Mouse (Mus musculus) limb, embryonic 12.5 days (tissue): ENCODE measurements around the gene Rpgrip1. TPM values are rescaled to one million over a fixed set of nuclear protein-coding genes. Genes with fewer than 3 reads are reported as not detected.
A peak's percentile ranks its signal among the peaks of the same experiment; 100 is the strongest.
"Not testable (repeated sequence)": the region's sequence is repeated elsewhere in the genome, so short reads cannot be mapped to it uniquely, and the experiment has no call there.

Experiments
- ATAC-seq: fragments of 200-750 bp; cut with Nextera tagmentation; 2 replicates; pipeline ENCODE4 v1.8.0; 2017; ENCODE audit warnings: low read depth, moderate TSS enrichment; ENCODE audit not compliant: insufficient number of reproducible peaks, insufficient read depth, low FRiP score, low TSS enrichment
- H3K27ac ChIP-seq: fragments of 300-500 bp; sonication (generic); 2 replicates; pipeline ENCODE4 v1.5.1; 2016; ENCODE audit warnings: mild to moderate bottlenecking, moderate library complexity
- H3K27me3 ChIP-seq: fragments of 300-500 bp; sonication (generic); 2 replicates; pipeline ENCODE4 v1.6.1; 2016; ENCODE audit warnings: mild to moderate bottlenecking, moderate library complexity
- H3K36me3 ChIP-seq: fragments of 300-500 bp; sonication (generic); 2 replicates; pipeline ENCODE4 v1.6.1; 2016; ENCODE audit warnings: mild to moderate bottlenecking, moderate library complexity
- H3K4me1 ChIP-seq: fragments of 300-500 bp; sonication (generic); replicated peaks from 2 replicates; pipeline ENCODE4 v1.6.1; 2016
- H3K4me2 ChIP-seq: fragments of 300-500 bp; sonication (generic); 2 replicates; pipeline ENCODE4 v1.6.1; 2016; ENCODE audit warnings: mild to moderate bottlenecking, moderate library complexity
- H3K4me3 ChIP-seq: fragments of 300-500 bp; sonication (generic); replicated peaks from 2 replicates; pipeline ENCODE4 v1.5.1; 2016; ENCODE audit warnings: mild to moderate bottlenecking
- H3K9ac ChIP-seq: fragments of 300-500 bp; sonication (generic); replicated peaks from 2 replicates; pipeline ENCODE4 v1.6.1; 2016; ENCODE audit warnings: mild to moderate bottlenecking, moderate library complexity
- H3K9me3 ChIP-seq: fragments of 300-500 bp; sonication (generic); 2 replicates; pipeline ENCODE4 v1.6.1; 2016; ENCODE audit warnings: mild to moderate bottlenecking, moderate library complexity
- WGBS: fragments of 180-500 bp; shearing (Covaris S2); methylation state at CpG from one replicate; pipeline ENCODE4 v1.1.7; 2016; 5-methylcytosine and 5-hydroxymethylcytosine counted together
- polyA plus RNA-seq: library from polyadenylated mRNA; unstranded; fragments of >200 nt; fragmentation: Nextera tagmentation; extraction: Ambion mirVana; gene quantifications from 2 replicates; pipeline ENCODE4 v1.2.1, GENCODE M21; 2016

The Rpgrip1 gene
- 72.7 and 84.1 TPM in 2 replicates for polyA plus RNA-seq

DNA sequence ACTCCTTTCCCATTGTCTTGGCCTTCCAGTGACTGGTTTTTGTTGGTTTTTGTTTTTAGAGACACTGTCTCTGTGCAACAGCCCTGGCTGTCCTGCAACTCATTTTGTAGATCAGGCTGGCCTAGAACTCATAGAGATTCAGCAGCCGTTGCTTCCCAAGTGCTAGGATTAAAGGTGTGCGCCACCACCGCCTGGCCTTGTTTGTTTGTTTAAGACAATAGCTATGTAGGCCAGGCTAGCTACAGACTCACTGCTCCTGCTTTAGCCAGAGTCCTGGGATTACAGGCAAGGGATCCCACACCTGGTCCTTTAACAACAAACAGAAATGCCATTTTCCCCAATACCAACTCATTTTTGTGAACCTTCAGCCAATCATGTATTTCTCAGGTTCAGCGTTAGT, at the start of gene Rpgrip1:
Rpgrip1 (plus strand) TSS at position 359 of the 400 bp plus-strand sequence.
- Histone ChIP-seq H3K9ac (no peak within 1 kb of the TSS), H3K27ac (no peak within 1 kb of the TSS), H3K27me3 (no peaks in the 10 kb centered on the region), H3K36me3 (no peaks in the 10 kb centered on the region), H3K9me3 (no peaks in the 10 kb centered on the region), H3K4me1 (0 out of 2 replicates have a peak, but pooled peaks cover 5% of the 10 kb centered on the region), H3K4me3 (no peak within 1 kb of the TSS), H3K4me2 (no peak within 1 kb of the TSS)
- 86% methylated on average over 4 of the region's 4 CpGs for WGBS
- no peak for ATAC-seq

DNA sequence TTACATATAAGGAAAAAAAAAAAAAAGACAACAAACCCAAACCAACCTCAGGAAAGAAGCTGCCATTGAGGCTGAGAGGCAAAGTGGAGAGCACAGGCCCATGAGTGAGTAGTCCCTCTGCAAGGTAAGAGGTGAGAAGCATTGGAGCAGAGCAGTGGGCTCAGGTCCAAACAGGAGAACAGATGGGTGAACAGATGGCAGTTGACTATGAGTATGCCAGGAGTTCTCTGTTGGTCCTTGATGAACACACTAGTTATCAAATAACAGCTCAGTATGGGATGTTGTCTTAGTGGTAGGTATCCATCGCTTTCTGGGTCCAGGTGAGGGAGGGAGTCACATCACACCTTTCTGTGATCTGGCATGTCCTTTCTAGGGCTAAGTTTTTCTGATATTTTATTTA, 49.7 kb upstream of the Rpgrip1 start:
- H3K27ac ChIP-seq = no peak overlapping the region
- H3K9ac ChIP-seq = no peak overlapping the region
- no peaks in the 10 kb centered on the region for H3K36me3 ChIP-seq
- H3K27me3 ChIP-seq = no peaks in the 10 kb centered on the region
- no peaks in the 10 kb centered on the region for H3K9me3 ChIP-seq
- no peak overlapping the region for H3K4me2 ChIP-seq
- no peak for ATAC-seq
- H3K4me3 ChIP-seq = no peak overlapping the region
- WGBS = 95% methylated on average over 1 of the region's 1 CpGs
- H3K4me1 ChIP-seq = no peaks in the 10 kb centered on the region; the same call in 1 of the 2 replicates

- 81% methylated on average over 8 of the region's 8 CpGs for WGBS
- Histone ChIP-seq H3K27me3 (no peaks in the 10 kb centered on the region), H3K9me3 (no peaks in the 10 kb centered on the region), H3K36me3 (no peaks in the 10 kb centered on the region), H3K27ac (no peak overlapping the region), H3K4me1 (no peaks in the 10 kb centered on the region; the same call in 1 of the 2 replicates), H3K4me2 (no peak overlapping the region), H3K9ac (no peak overlapping the region), H3K4me3 (no peak overlapping the region)
- ATAC-seq = no peak
These were observed 48.7 kb upstream of the Rpgrip1 start for GRCm38 (mm10) chr14:52061798-52062197.

- Histone ChIP-seq H3K4me3 (no peak overlapping the region), H3K9me3 (no peaks in the 10 kb centered on the region), H3K4me1 (peaks cover 11% of the 10 kb centered on the region; the same call in 1 of the 2 replicates), H3K27ac (no peak overlapping the region), H3K27me3 (no peaks in the 10 kb centered on the region), H3K9ac (no peak overlapping the region), H3K4me2 (no peak overlapping the region), H3K36me3 (peaks cover 8% of the 10 kb centered on the region)
- no peak for ATAC-seq
- 54% methylated on average over 4 of the region's 4 CpGs for WGBS
These were observed 44.4 kb upstream of the Rpgrip1 start for GRCm38 (mm10) chr14:52066135-52066534.

DNA sequence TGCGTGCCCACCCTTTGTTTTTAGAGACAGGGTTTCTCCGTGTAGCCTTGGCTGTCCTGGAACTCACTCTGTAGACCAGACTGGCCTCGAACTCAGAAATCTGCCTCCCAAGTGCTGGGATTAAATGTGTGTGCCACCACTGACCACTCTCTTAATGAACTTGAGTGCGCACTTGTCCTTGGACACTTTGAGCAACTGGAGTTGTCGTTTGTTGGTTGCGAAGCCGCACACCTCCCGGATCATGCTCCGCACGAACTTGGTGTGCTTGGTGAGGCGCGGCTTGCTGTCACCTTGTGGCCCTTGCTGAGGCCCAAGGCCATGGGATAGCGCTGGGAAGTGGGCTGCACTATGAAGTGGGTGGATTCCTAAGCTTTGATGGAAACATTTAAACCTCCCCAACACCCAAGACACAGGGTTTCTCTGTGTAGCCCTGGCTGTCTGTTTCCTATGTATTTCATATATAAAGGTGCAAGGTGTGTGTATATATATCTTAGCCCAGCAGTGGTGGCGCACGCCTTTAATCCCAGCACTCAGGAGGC, 38.8 kb upstream of the Rpgrip1 start:
- H3K27ac ChIP-seq = no peak overlapping the region
- peak; percentile 39 for ATAC-seq
- no peak overlapping the region for H3K9ac ChIP-seq
- H3K4me2 ChIP-seq = no peak overlapping the region
- WGBS = 95% methylated on average over 15 of the region's 15 CpGs
- no peaks in the 10 kb centered on the region for H3K9me3 ChIP-seq
- H3K4me3 ChIP-seq = no peak overlapping the region
- no peaks in the 10 kb centered on the region for H3K27me3 ChIP-seq
- H3K4me1 ChIP-seq = peaks cover 11% of the 10 kb centered on the region; the same call in 1 of the 2 replicates
- H3K36me3 ChIP-seq = peaks cover 62% of the 10 kb centered on the region

DNA sequence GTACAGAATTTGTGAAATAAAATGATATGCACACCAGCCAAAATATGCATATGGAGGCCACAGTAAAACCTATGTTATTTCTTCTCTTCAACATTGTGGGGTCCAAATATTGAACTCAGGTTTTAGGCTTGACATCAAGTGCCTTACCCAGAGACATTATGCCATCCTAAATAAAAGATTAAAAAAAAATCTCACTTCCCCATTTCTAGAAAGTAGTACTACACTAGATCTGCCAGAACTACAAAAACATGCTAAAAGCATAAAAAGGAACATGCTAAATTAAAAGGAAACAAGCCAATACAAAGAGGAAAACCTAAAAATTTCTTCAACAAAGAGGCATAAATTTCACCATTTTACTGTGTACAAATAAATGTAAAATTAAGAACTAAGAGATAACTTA, 27.4 kb upstream of the Rpgrip1 start:
- H3K4me1 ChIP-seq = no peaks in the 10 kb centered on the region
- H3K36me3 ChIP-seq = peaks cover 82% of the 10 kb centered on the region
- no peak for ATAC-seq
- no peak overlapping the region for H3K4me2 ChIP-seq
- no peaks in the 10 kb centered on the region for H3K27me3 ChIP-seq
- H3K9ac ChIP-seq = no peak overlapping the region
- no peaks in the 10 kb centered on the region for H3K9me3 ChIP-seq
- H3K4me3 ChIP-seq = no peak overlapping the region
- no peak overlapping the region for H3K27ac ChIP-seq

DNA sequence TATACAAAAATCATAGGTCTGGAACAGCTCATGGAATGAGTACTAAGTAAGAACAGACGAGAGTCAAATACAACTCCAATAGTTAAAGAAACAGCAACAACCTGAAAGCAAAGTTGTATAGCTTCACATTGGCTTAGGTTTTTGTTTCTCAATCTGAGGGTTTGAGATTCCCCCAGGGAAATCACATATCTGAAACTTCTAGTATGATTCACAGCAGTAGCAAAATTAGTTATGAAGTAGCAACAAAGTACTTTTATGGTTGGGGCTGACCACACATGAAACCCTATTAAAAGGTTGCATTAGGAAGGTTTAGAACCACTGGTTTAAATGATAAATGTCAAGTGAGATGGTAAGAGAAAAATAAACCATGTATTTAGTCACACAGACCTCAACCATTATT, 16.0 kb upstream of the Rpgrip1 start:
- WGBS = 95% methylated on average over 1 of the region's 1 CpGs
- Histone ChIP-seq H3K9me3 (no peaks in the 10 kb centered on the region), H3K4me2 (no peak overlapping the region), H3K36me3 (peaks cover 71% of the 10 kb centered on the region), H3K4me1 (peaks cover under 1% of the 10 kb centered on the region; the same call in 1 of the 2 replicates), H3K9ac (no peak overlapping the region), H3K27me3 (no peaks in the 10 kb centered on the region), H3K4me3 (no peak overlapping the region), H3K27ac (no peak overlapping the region)
- ATAC-seq = no peak

GRCm38 (mm10) chr14:52097191-52097590, 13.3 kb upstream of the Rpgrip1 start:
- H3K9ac ChIP-seq, H3K27me3 ChIP-seq, H3K4me3 ChIP-seq, ATAC-seq, H3K4me2 ChIP-seq, H3K27ac ChIP-seq, H3K9me3 ChIP-seq: not testable (repeated sequence)
- peaks cover 18% of the 10 kb centered on the region for H3K4me1 ChIP-seq
- peaks cover 54% of the 10 kb centered on the region for H3K36me3 ChIP-seq
- WGBS = 95% methylated on average over 3 of the region's 3 CpGs

DNA sequence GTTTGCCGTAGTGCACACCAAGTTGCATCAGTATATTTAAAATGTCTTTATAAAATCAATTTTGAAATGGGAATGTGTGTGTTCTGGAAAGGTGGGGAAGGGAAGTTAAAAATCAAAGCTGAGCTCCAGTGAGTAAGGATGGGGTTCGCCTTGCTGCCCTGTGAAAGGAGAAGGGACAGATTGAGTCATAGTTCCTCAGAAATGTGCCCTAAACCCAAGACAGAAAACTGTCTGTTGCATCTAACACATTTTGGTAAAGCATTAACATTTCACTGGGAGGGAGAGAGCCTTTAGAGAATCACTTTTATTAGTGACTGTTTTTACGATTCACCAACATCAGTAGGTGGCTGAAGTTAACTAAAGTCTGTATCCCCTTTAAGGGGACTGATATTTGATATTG, 12.1 kb upstream of the Rpgrip1 start:
- H3K4me1 ChIP-seq = peaks cover 19% of the 10 kb centered on the region
- H3K9ac ChIP-seq, H3K4me2 ChIP-seq, H3K27ac ChIP-seq, H3K27me3 ChIP-seq, H3K4me3 ChIP-seq, H3K9me3 ChIP-seq, ATAC-seq: not testable (repeated sequence)
- H3K36me3 ChIP-seq = peaks cover 45% of the 10 kb centered on the region
- WGBS = 83% methylated on average over 3 of the region's 3 CpGs

DNA sequence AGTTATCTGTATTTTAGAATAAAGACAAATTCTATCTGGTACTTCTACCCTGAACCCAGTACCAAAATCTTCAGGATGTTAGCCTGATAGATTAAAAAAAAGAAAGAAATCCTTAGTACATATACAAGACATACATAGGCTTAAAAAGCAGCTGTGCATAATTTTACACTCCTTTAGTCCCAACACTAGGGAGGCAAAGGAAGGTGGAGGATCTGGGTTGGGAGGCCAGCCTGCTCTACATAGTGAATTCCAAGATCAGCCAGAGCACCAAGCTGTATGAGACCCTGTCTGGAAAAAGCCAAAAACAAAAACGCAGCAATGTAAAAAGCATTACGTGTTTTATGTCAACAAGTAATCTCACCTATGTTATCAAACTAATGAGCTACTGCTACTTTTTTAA, 10.9 kb upstream of the Rpgrip1 start:
- Histone ChIP-seq H3K9me3 (no peaks in the 10 kb centered on the region), H3K36me3 (peaks cover 37% of the 10 kb centered on the region), H3K9ac (no peak overlapping the region), H3K4me1 (peaks cover 19% of the 10 kb centered on the region), H3K4me3 (no peak overlapping the region), H3K27ac (no peak overlapping the region), H3K27me3 (no peaks in the 10 kb centered on the region), H3K4me2 (0 out of 2 replicates have a peak overlapping the region, but pooled peaks have one; percentile 21)
- ATAC-seq = no peak
- 88% methylated on average over 2 of the region's 2 CpGs for WGBS

- H3K27ac ChIP-seq = no peak overlapping the region
- peaks cover 19% of the 10 kb centered on the region for H3K4me1 ChIP-seq
- 76% methylated on average over 5 of the region's 5 CpGs for WGBS
- no peaks in the 10 kb centered on the region for H3K9me3 ChIP-seq
- no peaks in the 10 kb centered on the region for H3K27me3 ChIP-seq
- no peak for ATAC-seq
- no peak overlapping the region for H3K4me3 ChIP-seq
- H3K36me3 ChIP-seq = peaks cover 30% of the 10 kb centered on the region
- no peak overlapping the region for H3K9ac ChIP-seq
- peak overlapping the region; percentile 63 for H3K4me2 ChIP-seq
These were observed 10.1 kb upstream of the Rpgrip1 start for GRCm38 (mm10) chr14:52100170-52100960.
